Mouse (Mus musculus): ENCODE measurements at regions not wholly inside any gene's neighbourhood (a gene's known extent, or its start where the extent isn't known, plus 50 kb on each side); places are given as distances from the start of the nearest gene placed in this dataset.
"Not testable (repeated sequence)": the region's sequence is repeated elsewhere in the genome, so short reads cannot be mapped to it uniquely, and the experiment has no call there.

- DNase-seq, result no peak
These were observed 96.1 kb upstream of the Hdgfl1 start for GRCm38 (mm10) chr13:26865930-26866555.

- DNase-seq, result no peak
These were observed 97.8 kb upstream of the Hdgfl1 start for GRCm38 (mm10) chr13:26867794-26868193.

GRCm38 (mm10) chr13:26916477-26916876 lies 140.9 kb upstream of the Prl start:
- peak; percentile 70 to 72 for DNase-seq

GRCm38 (mm10) chr13:26932695-26933438 lies 124.5 kb upstream of the Prl start:
- peak; percentile 10 to 40 for DNase-seq

- DNase-seq, result peak in 1 of 2 experiments; percentile 29
These were observed 123.5 kb upstream of the Prl start for GRCm38 (mm10) chr13:26933838-26934237.

- DNase-seq, result peak in 1 of 2 experiments; percentile 36
These were observed 116.9 kb upstream of the Prl start for GRCm38 (mm10) chr13:26940436-26940835.

- DNase-seq, result no peak
These were observed 112.9 kb upstream of the Prl start for GRCm38 (mm10) chr13:26944487-26944886.

- no peak for DNase-seq
These were observed 105.9 kb upstream of the Prl start for GRCm38 (mm10) chr13:26951461-26951860.

GRCm38 (mm10) chr13:26953834-26954233 lies 103.5 kb upstream of the Prl start:
- no peak for DNase-seq

GRCm38 (mm10) chr13:26959534-26960100 lies 97.8 kb upstream of the Prl start:
- no peak for DNase-seq

- not testable (repeated sequence) for DNase-seq
These were observed 96.8 kb upstream of the Prl start for GRCm38 (mm10) chr13:26960531-26960930.

GRCm38 (mm10) chr13:26976024-26976423 lies 81.3 kb upstream of the Prl start:
- no peak for DNase-seq

- DNase-seq, result no peak
These were observed 76.9 kb upstream of the Prl start for GRCm38 (mm10) chr13:26980475-26980874.

All from kidney, postnatal 25 days (tissue).